Mouse (Mus musculus) limb, embryonic 14.5 days (tissue): ENCODE results near the gene Rtn3. TPM values are rescaled to one million over a fixed set of nuclear protein-coding genes. Genes with fewer than 3 reads are reported as not detected.
"Not testable (repeated sequence)": the region's sequence is repeated elsewhere in the genome, so short reads cannot be mapped to it uniquely, and the experiment has no call there.

Experiments
- ATAC-seq: fragments of 200-750 bp; cut with Nextera tagmentation; 2 replicates; pipeline ENCODE4 v1.8.0; 2017; ENCODE audit warnings: low read depth, moderate number of reproducible peaks, moderate TSS enrichment; ENCODE audit not compliant: low FRiP score
- DNase-seq: peaks from one replicate; pipeline ENCODE4 v3.0.0-alpha.2; 2015; ENCODE audit warnings: low spot score
- H3K27ac ChIP-seq: fragments of 300-500 bp; sonication (generic); replicated peaks from 2 replicates; pipeline ENCODE4 v1.5.1; 2014; ENCODE audit warnings: low read depth, mild to moderate bottlenecking, low read length, moderate library complexity, mixed read lengths
- H3K27me3 ChIP-seq: fragments of 300-500 bp; sonication (generic); 2 replicates; pipeline ENCODE4 v1.6.1; 2014; ENCODE audit warnings: low read length, mixed read lengths; ENCODE audit not compliant: control insufficient read depth, insufficient read depth
- H3K36me3 ChIP-seq: fragments of 300-500 bp; sonication (generic); 2 replicates; pipeline ENCODE4 v1.6.1; 2014; ENCODE audit warnings: mild to moderate bottlenecking, low read length, moderate library complexity, mixed read lengths; ENCODE audit not compliant: control insufficient read depth, insufficient read depth
- H3K4me1 ChIP-seq: fragments of 300-500 bp; sonication (generic); 2 replicates; pipeline ENCODE4 v1.6.1; 2014; ENCODE audit warnings: antibody characterized with exemption, low read length, mixed read lengths; ENCODE audit not compliant: control insufficient read depth, insufficient read depth
- H3K4me2 ChIP-seq: fragments of 300-500 bp; sonication (generic); replicated peaks from 2 replicates; pipeline ENCODE4 v1.6.1; 2014; ENCODE audit warnings: low read depth, mild to moderate bottlenecking, low read length, moderate library complexity; ENCODE audit not compliant: severe bottlenecking
- H3K4me3 ChIP-seq: fragments of 300-500 bp; sonication (generic); replicated peaks from 2 replicates; pipeline ENCODE4 v1.5.1; 2014; ENCODE audit warnings: low read length
- H3K9ac ChIP-seq: fragments of 300-500 bp; sonication (generic); 2 replicates; pipeline ENCODE4 v1.6.1; 2014; ENCODE audit warnings: mild to moderate bottlenecking, low read depth, low read length, moderate library complexity; ENCODE audit not compliant: severe bottlenecking
- H3K9me3 ChIP-seq: fragments of 300-500 bp; sonication (generic); 2 replicates; pipeline ENCODE4 v1.6.1; 2016; ENCODE audit warnings: low read length; ENCODE audit not compliant: control insufficient read depth
- POLR2A ChIP-seq: fragments of 200-500 bp; IDR thresholded peaks from 2 replicates; pipeline ENCODE4 v1.8.0; 2012; ENCODE audit warnings: inconsistent platforms, mild to moderate bottlenecking, moderate library complexity, borderline replicate concordance; ENCODE audit not compliant: insufficient read depth, insufficient read length; ENCODE audit errors: extremely low read depth
- WGBS: fragments of 180-500 bp; shearing (Covaris S2); extraction: QIAGEN DNeasy Blood & Tissue Kit; methylation state at CpG from one replicate; pipeline ENCODE4 v1.1.7; 2014; 5-methylcytosine and 5-hydroxymethylcytosine counted together
- polyA plus RNA-seq, 2 experiments: library from polyadenylated mRNA; depleted of rRNA in 1 of 2; stranded (reverse) in 1 of 2; unstranded in 1 of 2; fragments of >200 nt; fragmentation: Nextera tagmentation in 1 of 2; extraction: Ambion mirVana in 1 of 2; gene quantifications; 2 replicates each; pipeline versions ENCODE4 v1.2.1 to v1.2.3; 2012 to 2014

The Rtn3 gene
- polyA plus RNA-seq, 2 experiments, result 107 to 112 TPM

- Histone ChIP-seq H3K4me2 (no peak overlapping the region), H3K4me3 (no peak overlapping the region), H3K9me3 (no peaks in the 10 kb centered on the region), H3K27me3 (no peaks in the 10 kb centered on the region), H3K27ac (no peak overlapping the region), H3K36me3 (no peaks in the 10 kb centered on the region), H3K9ac (no peak overlapping the region), H3K4me1 (no peaks in the 10 kb centered on the region; the same call in 1 of the 2 replicates)
- WGBS, result 65% methylated on average over 9 of the region's 9 CpGs
- no peak for ATAC-seq
- TF ChIP-seq POLR2A, result no peak
- DNase-seq, result no peak
Observed at GRCm38 (mm10) chr19:7404623-7405229, 78.4 kb downstream of the Rtn3 start.

GRCm38 (mm10) chr19:7400635-7401034 is 82.4 kb downstream of the Rtn3 start:
- H3K4me1 ChIP-seq, result no peaks in the 10 kb centered on the region; the same call in 1 of the 2 replicates
- H3K4me2 ChIP-seq, result no peak overlapping the region
- WGBS, result 66% methylated on average over 11 of the region's 11 CpGs
- no peak overlapping the region for H3K4me3 ChIP-seq
- H3K27me3 ChIP-seq, result no peaks in the 10 kb centered on the region
- no peak overlapping the region for H3K27ac ChIP-seq
- ATAC-seq, result no peak
- TF ChIP-seq POLR2A, result no peak
- H3K9me3 ChIP-seq, result no peaks in the 10 kb centered on the region
- DNase-seq, result no peak
- H3K9ac ChIP-seq, result no peak overlapping the region
- no peaks in the 10 kb centered on the region for H3K36me3 ChIP-seq

GRCm38 (mm10) chr19:7398898-7399297 is 84.2 kb downstream of the Rtn3 start:
- DNase-seq, H3K36me3 ChIP-seq, H3K9ac ChIP-seq, H3K4me1 ChIP-seq, H3K9me3 ChIP-seq, H3K4me2 ChIP-seq, H3K4me3 ChIP-seq, H3K27ac ChIP-seq, ATAC-seq, H3K27me3 ChIP-seq: not testable (repeated sequence)
- 36% methylated on average over 24 of the region's 24 CpGs for WGBS

- H3K27me3 ChIP-seq, H3K4me1 ChIP-seq, DNase-seq, ATAC-seq, H3K27ac ChIP-seq, H3K9me3 ChIP-seq, H3K4me2 ChIP-seq, H3K4me3 ChIP-seq, H3K9ac ChIP-seq, H3K36me3 ChIP-seq: not testable (repeated sequence)
- WGBS, result 63% methylated on average over 6 of the region's 10 CpGs
Observed at GRCm38 (mm10) chr19:7396867-7397826, 85.9 kb downstream of the Rtn3 start.

GRCm38 (mm10) chr19:7388488-7388887 is 94.6 kb downstream of the Rtn3 start:
- Histone ChIP-seq H3K27ac (no peak overlapping the region), H3K9ac (no peak overlapping the region), H3K27me3 (no peaks in the 10 kb centered on the region), H3K4me2 (no peak overlapping the region), H3K4me1 (peaks cover 2% of the 10 kb centered on the region; the same call in 1 of the 2 replicates), H3K36me3 (no peaks in the 10 kb centered on the region), H3K9me3 (no peaks in the 10 kb centered on the region), H3K4me3 (no peak overlapping the region)
- WGBS, result 80% methylated on average over 6 of the region's 6 CpGs
- TF ChIP-seq POLR2A, result no peak
- DNase-seq, result no peak
- ATAC-seq, result no peak
